Mouse (Mus musculus) MEL (cell line): ENCODE results near the gene Tcf7l2.

Source experiments
- BHLHE40 ChIP-seq: IDR thresholded peaks from 2 replicates; pipeline ENCODE4 v1.6.1; 2012; ENCODE audit warnings: low read depth, mild to moderate bottlenecking, inconsistent platforms, low read length, improper control_type of control experiment, borderline replicate concordance
- CTCF ChIP-seq, 3 experiments: IDR thresholded peaks in 2 of 3; conservative IDR thresholded peaks in 1 of 3; 2 replicates each; pipeline ENCODE4 v1.5.1; 2011 to 2012; ENCODE audit warnings: low read length in 3 of 3, low read depth in 2 of 3, mild to moderate bottlenecking in 2 of 3, improper control_type of control experiment in 1 of 3, inconsistent platforms in 1 of 3, mixed read lengths in 1 of 3, moderate library complexity in 1 of 3; ENCODE audit not compliant: control insufficient read depth in 1 of 3, insufficient read depth in 1 of 3, poor library complexity in 1 of 3, severe bottlenecking in 1 of 3
- EP300 ChIP-seq, 2 experiments: IDR thresholded peaks; 2 replicates each; pipeline ENCODE4 v1.6.1; 2011; ENCODE audit warnings: improper control_type of control experiment in 2 of 2, low read length in 2 of 2, low read depth in 1 of 2, mild to moderate bottlenecking in 1 of 2
- GATA1 ChIP-seq: IDR thresholded peaks from 2 replicates; pipeline ENCODE4 v1.6.1; 2011; ENCODE audit warnings: low read depth, low read length, improper control_type of control experiment
- MAX ChIP-seq: IDR thresholded peaks from 2 replicates; pipeline ENCODE4 v1.6.1; 2011; ENCODE audit warnings: low read length, improper control_type of control experiment
- MAZ ChIP-seq: IDR thresholded peaks from 2 replicates; pipeline ENCODE4 v1.6.1; 2012; ENCODE audit warnings: low read depth, mild to moderate bottlenecking, inconsistent platforms, low read length, improper control_type of control experiment
- POLR2A ChIP-seq, 2 experiments: IDR thresholded peaks; 2 replicates each; pipeline ENCODE4 v1.6.1; 2011 to 2012; ENCODE audit warnings: low read length in 2 of 2, mild to moderate bottlenecking in 2 of 2, control low read depth in 1 of 2, improper control_type of control experiment in 1 of 2, low read depth in 1 of 2, moderate library complexity in 1 of 2; ENCODE audit not compliant: control insufficient read depth in 1 of 2, insufficient read depth in 1 of 2, poor library complexity in 1 of 2
- RAD21 ChIP-seq: IDR thresholded peaks from 2 replicates; pipeline ENCODE4 v1.6.1; 2011; ENCODE audit warnings: mild to moderate bottlenecking, low read depth, low read length, improper control_type of control experiment
- RCOR1 ChIP-seq: IDR thresholded peaks from 2 replicates; pipeline ENCODE4 v1.6.1; 2012; ENCODE audit warnings: low read depth, mild to moderate bottlenecking, inconsistent platforms, low read length, improper control_type of control experiment
- SMC3 ChIP-seq: IDR thresholded peaks from 2 replicates; pipeline ENCODE4 v1.6.1; 2011; ENCODE audit warnings: low read depth, low read length, improper control_type of control experiment

DNA sequence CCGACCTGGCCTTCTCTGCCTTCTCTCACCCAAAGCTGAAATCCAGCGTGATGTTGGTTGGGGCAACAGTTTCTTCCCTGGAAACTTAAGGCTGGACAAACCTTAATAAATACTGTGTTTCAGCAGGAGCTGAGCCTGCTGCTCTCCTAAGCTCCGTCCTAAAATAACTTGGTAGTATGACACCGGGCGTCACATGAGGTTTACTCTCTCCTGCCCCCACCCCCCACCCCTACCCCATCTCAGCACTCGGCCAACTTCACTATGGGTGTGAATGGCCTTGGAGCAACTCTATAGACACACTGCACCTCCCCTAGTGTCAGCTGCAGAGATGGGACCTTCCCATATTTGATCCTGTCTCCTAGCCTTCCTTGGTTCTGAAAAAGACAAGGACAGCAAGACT lies 15.8 kb downstream of the Tcf7l2 start:
- TF ChIP-seq CTCF (IDR thresholded peaks at IDR 0.05 in 2 of 3, conservative IDR thresholded peaks at IDR 0.05 in 1 of 3; ENCODE audit: control insufficient read depth in 1 of 3, insufficient read depth in 1 of 3, low read depth in 2 of 3, low read length in 3 of 3, poor library complexity in 1 of 3, severe bottlenecking in 1 of 3) (no peak), BHLHE40 (no peak), MAZ (no peak), GATA1 (no peak), EP300 (IDR thresholded peaks at IDR 0.05; ENCODE audit: low read depth in 1 of 2, low read length in 2 of 2) (no peak), MAX (no peak), RAD21 (no peak), SMC3 (no peak), RCOR1 (no peak), POLR2A (IDR thresholded peaks at IDR 0.05; ENCODE audit: control insufficient read depth in 1 of 2, insufficient read depth in 1 of 2, low read depth in 1 of 2, low read length in 2 of 2, poor library complexity in 1 of 2) (no peak)
